Mouse (Mus musculus) gastrocnemius, postnatal 4 days (tissue): ENCODE results near the gene Map2k6. TPM values are rescaled to one million over a fixed set of nuclear protein-coding genes. Genes with fewer than 3 reads are reported as not detected.

Source experiments
- DNase-seq, 2 experiments: peaks; one replicate each; pipeline ENCODE4 v3.0.0; 2021 to 2022; ENCODE audit warnings: low spot score in 2 of 2, mixed read lengths in 2 of 2
- total RNA-seq, 2 experiments: library from RNA; stranded (reverse); gene quantifications; 2 replicates each; pipeline ENCODE4 v1.2.3; 2021

Map2k6 gene
- total RNA-seq, 2 experiments from 2014 or later = 13.8 to 16.4 TPM

DNA sequence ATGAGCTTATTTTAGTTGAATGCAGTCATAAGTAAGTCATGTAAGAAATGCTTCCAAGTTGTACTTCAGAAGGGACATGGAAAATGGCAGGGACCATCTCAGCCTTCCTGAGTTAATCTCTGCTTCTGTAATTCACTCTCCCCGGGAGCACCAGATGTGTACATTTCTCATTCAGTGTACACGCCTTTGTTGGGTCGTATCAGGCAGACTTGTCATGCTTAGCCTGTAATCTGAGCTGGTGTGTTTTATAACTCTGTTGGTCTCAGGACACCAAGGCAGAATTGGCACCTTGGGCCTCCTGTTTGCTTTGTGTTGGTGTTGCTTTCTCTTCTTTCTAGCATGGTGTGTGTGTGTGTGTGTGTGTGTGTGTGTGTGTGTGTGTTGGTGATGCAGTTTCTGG lies 3.7 kb downstream of the Map2k6 start:
- no peak for DNase-seq

GRCm38 (mm10) chr11:110403602-110404001 lies 4.7 kb downstream of the Map2k6 start:
- DNase-seq = no peak

GRCm38 (mm10) chr11:110405607-110406006 lies 6.7 kb downstream of the Map2k6 start:
- no peak for DNase-seq

GRCm38 (mm10) chr11:110409131-110409530 lies 10.2 kb downstream of the Map2k6 start:
- no peak for DNase-seq

- no peak for DNase-seq
These were observed 10.9 kb downstream of the Map2k6 start for GRCm38 (mm10) chr11:110409776-110410175.

GRCm38 (mm10) chr11:110411596-110411995 lies 12.7 kb downstream of the Map2k6 start:
- no peak for DNase-seq

DNA sequence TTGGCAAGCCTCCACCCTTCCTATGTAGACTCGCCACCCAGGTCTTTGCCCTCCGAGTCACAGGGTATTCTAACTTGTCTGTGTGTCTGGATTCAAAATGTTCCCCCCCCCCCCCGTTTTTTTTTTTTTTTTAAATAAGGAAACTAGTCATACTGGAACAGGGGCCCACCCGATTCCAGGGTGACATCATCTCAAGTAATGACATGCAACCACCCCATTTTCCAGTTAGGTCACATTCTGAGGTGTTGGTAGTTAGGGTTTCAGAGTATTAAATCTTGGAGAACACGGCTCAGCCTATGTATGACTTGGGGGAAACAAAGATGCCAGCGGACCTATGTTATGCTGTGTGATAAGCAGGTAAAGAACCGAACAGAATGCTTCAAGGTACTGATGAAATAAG lies 15.3 kb downstream of the Map2k6 start:
- DNase-seq = no peak

DNA sequence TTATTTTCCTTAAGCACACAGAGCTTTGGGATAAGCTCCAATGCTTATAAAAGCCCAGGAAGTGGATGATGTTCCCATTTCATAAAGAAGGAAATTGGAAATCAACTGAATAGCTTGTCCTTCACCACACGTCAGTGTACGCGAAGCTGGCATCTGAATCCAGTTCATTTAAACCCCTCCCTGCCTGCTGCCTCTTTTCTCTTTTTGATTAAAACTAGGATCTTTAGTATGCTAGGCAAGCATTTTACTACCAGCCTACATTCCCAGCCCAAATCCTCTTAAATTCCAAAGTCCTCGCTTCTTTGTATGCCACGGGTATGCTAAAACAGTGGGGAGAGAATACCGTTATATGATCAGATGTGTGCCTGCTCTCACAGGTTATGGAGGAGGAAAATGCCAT lies 17.8 kb downstream of the Map2k6 start:
- DNase-seq = no peak

- DNase-seq = no peak
These were observed 21.5 kb downstream of the Map2k6 start for GRCm38 (mm10) chr11:110420463-110420862.

DNA sequence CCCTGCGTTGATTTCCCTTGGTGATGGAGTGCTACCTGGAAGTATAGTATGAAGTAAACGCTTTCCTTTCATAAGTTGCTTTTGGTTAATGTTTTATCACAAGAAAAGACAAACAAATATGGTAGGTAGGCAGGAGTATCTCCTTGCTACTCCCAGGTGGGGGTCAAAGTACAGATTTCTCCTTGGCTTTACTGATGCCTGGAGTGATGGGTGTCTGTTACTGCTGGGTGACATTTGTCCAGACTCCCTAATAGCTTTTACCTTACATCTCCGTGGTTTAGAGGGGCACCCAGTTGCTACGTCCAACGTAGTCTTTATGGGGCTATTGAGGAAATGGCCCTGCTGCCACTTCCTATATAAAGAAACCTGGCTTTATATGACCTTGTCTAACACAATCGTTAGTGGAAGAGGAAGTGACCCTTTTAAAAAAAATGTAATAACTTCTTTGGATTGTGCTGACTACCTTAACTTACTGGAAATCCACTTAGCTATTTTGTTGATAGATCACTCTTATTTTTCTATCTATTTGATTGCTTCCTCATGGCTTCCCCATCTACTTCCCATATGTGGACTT lies 27.7 kb downstream of the Map2k6 start:
- no peak for DNase-seq

- no peak for DNase-seq
These were observed 28.2 kb downstream of the Map2k6 start for GRCm38 (mm10) chr11:110427159-110427561.

- no peak for DNase-seq
These were observed 30.1 kb downstream of the Map2k6 start for GRCm38 (mm10) chr11:110428999-110429398.

DNA sequence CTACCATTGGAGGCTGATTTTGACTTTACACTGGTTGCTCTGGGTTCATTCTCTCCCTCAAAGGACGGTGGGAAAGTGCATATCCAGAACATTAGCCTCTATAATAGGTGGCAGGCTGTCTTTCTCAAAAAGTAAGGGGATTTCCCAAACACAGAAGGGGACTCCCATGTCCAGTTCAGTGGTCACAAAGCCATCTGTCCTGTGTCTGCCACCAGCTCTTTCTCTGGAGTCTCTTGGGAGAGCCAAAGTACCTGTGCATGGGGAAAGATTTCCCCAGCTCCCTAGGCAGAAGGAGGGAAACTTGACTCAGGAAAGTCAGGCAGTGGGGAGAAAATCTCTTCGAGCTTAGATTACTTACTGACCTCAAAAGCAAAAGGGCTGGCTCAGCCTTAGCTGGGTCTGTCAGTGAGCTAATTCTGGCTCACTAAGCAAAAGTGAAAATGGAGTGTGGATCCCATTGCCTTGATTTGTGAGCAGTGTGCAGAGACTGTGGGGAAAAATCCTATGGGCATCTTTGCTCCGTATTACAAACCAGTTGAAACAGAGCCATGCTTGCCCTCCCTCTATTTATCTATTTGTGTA lies 31.0 kb downstream of the Map2k6 start:
- DNase-seq = no peak

- no peak for DNase-seq
These were observed 37.1 kb downstream of the Map2k6 start for GRCm38 (mm10) chr11:110435839-110436556.

GRCm38 (mm10) chr11:110436998-110437397 lies 38.1 kb downstream of the Map2k6 start:
- no peak for DNase-seq

DNA sequence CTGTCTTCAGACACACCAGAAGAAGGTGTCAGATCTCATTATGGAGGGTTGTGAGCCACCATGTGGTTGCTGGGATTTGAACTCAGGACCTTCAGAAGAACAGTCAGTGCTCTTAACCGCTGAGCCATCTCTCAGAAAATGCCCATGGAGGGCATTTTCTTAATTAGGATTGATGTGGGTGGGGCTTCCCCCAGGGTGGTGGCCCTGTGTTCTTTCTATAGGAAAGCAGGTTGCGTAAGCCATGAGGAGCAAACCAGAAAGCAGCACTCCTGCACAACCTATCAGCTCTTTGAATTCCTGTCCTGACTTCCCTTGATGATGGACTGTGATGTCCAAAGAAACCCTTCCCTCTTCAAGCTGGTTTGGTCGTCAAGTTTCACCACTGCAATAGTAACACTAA lies 39.2 kb downstream of the Map2k6 start:
- DNase-seq = no peak

- DNase-seq = no peak
These were observed 39.9 kb downstream of the Map2k6 start for GRCm38 (mm10) chr11:110438700-110439296.

- DNase-seq = no peak
These were observed 40.4 kb downstream of the Map2k6 start for GRCm38 (mm10) chr11:110439354-110439753.

- no peak for DNase-seq
These were observed 45.7 kb downstream of the Map2k6 start for GRCm38 (mm10) chr11:110444576-110444975.

GRCm38 (mm10) chr11:110448131-110448725 lies 49.3 kb downstream of the Map2k6 start:
- DNase-seq = no peak

DNA sequence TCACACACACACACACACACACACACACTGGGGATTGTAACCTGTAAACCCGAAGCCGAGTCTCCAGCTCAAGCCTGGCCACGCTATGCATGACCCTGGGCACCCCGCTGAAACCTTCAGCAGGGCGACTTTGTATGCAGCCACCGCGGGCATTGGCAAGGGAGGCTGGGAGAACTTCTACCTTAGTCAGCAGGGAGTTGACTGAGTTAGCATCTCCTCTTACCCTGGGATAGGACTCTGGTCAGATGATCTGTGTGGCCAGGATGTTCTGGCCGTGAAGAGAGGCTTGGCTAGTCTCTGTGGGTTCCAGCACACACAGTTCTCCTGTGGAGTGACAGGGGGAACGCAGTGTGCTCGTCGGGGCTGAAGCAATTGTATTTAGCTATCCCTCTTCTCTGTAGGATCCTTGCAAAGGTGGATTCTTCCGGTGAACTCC lies 49.8 kb downstream of the Map2k6 start:
- peak in 1 of 2 experiments; percentile 12 for DNase-seq

DNA sequence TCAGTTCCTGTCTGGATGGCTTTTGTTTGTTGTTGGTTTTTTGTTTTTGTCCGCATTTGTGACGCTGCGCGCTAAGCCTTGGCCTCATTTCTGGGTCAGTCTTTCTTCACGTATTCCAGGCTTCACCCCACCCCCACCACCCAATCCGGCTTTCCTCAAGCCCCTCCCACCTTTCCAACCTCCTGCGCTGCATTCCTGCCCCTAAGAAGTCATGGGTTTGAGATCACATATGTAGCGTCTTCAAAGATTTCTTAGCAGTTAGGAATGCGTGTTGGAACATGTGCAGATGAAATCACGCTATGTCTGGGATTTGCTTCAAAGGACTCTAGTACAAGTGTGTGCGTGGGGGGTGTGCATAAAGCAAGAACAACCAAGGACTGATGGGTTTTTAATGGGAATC lies 50.3 kb downstream of the Map2k6 start:
- no peak for DNase-seq
